Mouse (Mus musculus) bone marrow macrophage, adult 2 months (primary cell): ENCODE measurements around the gene Sgip1.

Source experiments
- CTCF ChIP-seq: IDR thresholded peaks from 2 replicates; pipeline ENCODE4 v1.5.1; 2012; ENCODE audit warnings: low read depth, mild to moderate bottlenecking, low read length, moderate library complexity
- POLR2A ChIP-seq: IDR thresholded peaks from 2 replicates; pipeline ENCODE4 v1.6.1; 2012; ENCODE audit warnings: mild to moderate bottlenecking, low read depth, low read length, borderline replicate concordance

DNA sequence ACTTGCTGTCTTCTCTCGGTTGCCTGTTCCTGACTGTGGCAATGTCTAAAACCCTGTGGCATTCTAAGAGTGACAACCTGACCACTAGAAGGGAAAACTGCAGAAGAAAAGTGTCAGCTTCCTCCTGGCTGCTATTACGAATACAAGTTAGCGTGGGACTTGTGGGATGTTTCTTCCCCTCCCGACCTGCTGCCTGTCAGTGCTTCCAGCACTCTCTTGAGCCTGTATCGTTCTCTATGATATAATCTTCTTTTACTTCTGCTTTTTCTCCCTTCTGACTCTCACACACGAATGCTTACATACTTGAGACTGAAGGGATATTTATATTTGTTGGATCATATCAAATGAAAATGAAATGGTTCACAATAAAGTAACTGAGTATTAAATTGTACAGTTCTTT lies 203.2 kb downstream of the Sgip1 start:
- TF ChIP-seq POLR2A (no peak), CTCF (no peak)
